Mouse (Mus musculus) liver, postnatal 0 days (tissue): ENCODE measurements around the gene Mettl26.

ENCODE experiments used
- CTCF ChIP-seq: sonication (generic); IDR thresholded peaks from 2 replicates; pipeline ENCODE4 v1.5.1; 2016; ENCODE audit warnings: antibody characterized with exemption, low read depth
- EP300 ChIP-seq: IDR thresholded peaks from 2 replicates; pipeline ENCODE4 v1.6.1; 2016; ENCODE audit warnings: antibody characterized with exemption, low read depth, mild to moderate bottlenecking

DNA sequence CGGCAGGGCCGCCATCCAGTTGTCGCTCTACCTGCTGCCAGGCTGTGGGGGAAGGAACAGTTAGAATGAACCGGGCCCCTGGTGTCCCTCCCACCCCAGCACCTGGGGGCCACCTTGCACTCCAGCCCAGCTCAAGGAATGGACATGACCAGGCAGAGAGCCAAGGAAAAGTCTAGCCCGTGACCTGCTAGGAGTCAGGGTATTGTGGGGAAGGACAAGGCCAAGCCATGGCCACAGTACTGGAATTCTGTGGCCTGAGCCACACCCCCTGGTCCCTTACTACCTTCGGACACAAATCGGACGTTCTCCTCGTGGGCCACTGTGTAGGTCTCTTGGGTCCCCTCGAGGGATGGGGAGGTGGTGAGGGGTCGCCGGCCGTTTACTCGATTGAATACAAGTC, 10.6 kb upstream of the Mettl26 start:
- no peak for TF ChIP-seq CTCF
- TF ChIP-seq EP300 = no peak
